Mouse (Mus musculus) ES-Bruce4 (cell line): ENCODE measurements around the gene Dll1.

Experiments used
- CTCF ChIP-seq: IDR thresholded peaks from one replicate; pipeline ENCODE4 v1.8.1; 2011; ENCODE audit warnings: low read depth, low read length
- EP300 ChIP-seq: IDR thresholded peaks from 2 replicates; pipeline ENCODE4 v1.6.1; 2011; ENCODE audit warnings: low read depth, low read length; ENCODE audit not compliant: insufficient read depth

DNA sequence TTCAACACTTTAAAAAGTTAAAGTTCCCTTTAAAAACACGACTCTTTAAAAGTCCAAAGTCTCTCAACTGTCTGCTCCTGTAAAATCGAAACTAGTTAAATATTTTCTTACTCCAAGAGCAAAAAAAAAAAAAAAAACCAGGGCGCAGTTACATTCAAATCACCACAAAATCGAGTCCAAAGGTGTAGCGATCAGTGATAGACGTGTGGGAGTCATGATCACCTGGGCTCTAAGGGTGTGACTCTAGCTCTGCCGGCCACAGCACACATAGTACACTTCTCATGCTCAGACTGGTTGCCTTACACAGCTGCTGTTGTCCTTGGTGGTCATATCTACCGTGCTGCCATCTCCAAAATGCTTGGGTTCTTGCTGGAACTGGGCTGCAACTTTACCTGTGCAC, 12.7 kb upstream of the Dll1 start:
- TF ChIP-seq CTCF: no peak
- TF ChIP-seq EP300: no peak
